Mouse (Mus musculus) left cerebral cortex, postnatal 14 days (tissue): ENCODE results near the gene 4930451I11Rik. TPM values are rescaled to one million over a fixed set of nuclear protein-coding genes. Genes with fewer than 3 reads are reported as not detected.

Experiments
- DNase-seq, 2 experiments: peaks; one replicate each; pipeline ENCODE4 v3.0.0; 2021 to 2022; ENCODE audit warnings: low spot score in 2 of 2, mixed read lengths in 1 of 2
- intact Hi-C: fragments of 180-260 bp; cut with DNase I; formaldehyde crosslinking; loops from one replicate; pipeline ENCODE4 v1.15.1; 2025
- total RNA-seq, 2 experiments: library from RNA; stranded (reverse); gene quantifications; 2 replicates each; pipeline ENCODE4 v1.2.3; 2021

Gene 4930451I11Rik
- total RNA-seq, 2 experiments from 2014 or later = not detected

DNA sequence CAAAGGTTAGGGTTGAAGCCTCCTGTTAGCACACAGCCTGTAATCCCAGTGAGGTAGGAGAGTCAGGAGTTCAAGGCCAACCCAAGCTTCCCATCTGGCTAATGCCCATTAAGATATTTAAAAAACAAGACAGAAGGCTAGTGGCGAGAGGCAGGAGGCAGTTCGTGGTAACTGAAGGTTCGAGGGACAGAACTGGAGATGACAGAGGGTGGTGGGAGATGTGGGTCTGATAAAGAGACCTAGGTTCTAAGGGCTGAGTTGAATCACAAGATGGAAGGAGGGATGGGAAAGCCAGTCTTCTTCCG lies 15.6 kb upstream of the 4930451I11Rik start, which contains the start of gene Doc2a:
Doc2a (plus strand) TSS at position 301 of the 305 bp plus-strand sequence.
- intact Hi-C loops = no loop called here
- no peak for DNase-seq

DNA sequence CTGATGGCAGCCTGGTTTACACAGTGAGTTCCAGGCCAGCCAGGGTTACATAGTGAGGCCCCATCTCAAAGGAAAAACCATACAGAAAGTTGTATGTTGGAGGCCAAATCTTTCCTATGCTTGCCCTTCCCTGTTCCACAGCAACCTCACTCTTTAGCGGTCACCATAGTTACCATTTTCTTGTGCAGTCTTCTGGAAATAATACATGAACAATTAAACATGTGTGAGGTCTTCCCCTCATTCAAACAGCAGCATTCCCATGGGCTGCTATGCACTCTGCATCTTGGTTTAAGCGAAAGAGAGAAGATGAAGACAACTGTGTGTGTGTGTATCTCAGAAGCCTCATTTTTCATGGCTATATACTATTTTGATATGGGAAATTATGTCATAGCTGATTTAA lies 14.1 kb upstream of the 4930451I11Rik start:
- DNase-seq = no peak
- intact Hi-C loops = no loop called here

DNA sequence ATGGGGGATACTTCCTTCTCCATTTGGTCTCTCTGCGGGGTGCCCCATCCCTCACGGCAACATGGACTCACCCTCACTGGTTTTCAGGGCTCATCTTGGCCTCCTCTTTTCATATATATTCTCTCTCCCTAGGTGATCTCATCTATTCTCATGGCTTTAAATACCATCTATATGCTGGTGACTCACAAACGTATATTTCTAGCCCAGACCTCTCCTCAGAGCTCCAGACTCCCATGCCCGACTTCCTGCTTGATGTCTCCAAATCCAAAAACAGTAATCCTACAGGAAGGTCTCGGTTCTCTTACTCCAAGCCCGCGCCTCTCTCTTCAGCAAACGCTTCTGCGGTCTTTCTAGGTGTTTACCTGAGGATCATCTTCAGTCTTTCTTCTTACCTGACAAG lies 11.8 kb upstream of the 4930451I11Rik start:
- DNase-seq = no peak
- intact Hi-C loops = no loop called here

DNA sequence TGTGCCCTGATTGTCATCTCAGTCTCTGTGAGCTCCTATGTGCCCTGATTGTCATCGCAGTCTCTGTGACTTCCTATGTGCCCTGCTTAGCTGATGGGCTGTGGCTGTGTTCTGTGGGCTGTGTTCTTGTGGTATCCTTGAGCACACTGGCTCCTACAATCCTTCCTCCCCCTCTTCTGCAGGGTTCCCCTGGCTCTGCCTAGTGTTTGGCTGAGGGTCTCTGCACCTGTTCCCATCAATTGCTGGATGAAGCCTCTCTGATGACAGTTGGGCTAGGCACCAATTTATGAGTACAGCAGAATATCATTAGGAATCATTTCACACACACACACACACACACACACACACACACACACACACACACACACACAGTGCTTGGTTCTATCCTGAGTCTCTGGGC lies 1.9 kb upstream of the 4930451I11Rik start:
- no peak for DNase-seq
- intact Hi-C loops = loop anchor here (2.0 kb wide), 1 partner anchor 278 kb away; no protein-coding TSS in a partner anchor

GRCm38 (mm10) chr7:126832036-126832598 lies 678 bp upstream of the 4930451I11Rik start:
- intact Hi-C loops = loop anchor here (2.0 kb wide), 1 partner anchor 279 kb away; no protein-coding TSS in a partner anchor
- peak; percentile 80 to 87 for DNase-seq

DNA sequence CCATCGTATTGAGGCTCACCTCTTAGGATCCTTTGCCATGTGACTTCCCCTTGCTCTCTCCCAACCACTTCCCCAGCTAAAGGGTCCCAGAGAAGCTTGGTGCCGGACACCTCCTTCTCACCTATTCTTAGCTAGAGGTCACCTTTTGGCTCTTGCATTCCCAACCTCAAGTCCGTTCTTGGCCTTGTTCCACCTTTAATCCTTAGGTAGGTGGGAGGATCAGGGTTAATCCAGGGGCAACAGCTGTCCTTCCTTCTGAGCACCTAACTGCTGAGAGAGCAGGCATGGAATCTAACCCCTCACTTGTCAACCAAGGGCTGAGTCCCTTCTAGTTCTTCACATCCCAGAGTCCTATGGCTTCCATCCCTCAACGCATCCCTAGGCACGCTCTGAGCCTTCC lies 5.5 kb downstream of the 4930451I11Rik start:
- intact Hi-C loops = no loop called here
- no peak for DNase-seq

DNA sequence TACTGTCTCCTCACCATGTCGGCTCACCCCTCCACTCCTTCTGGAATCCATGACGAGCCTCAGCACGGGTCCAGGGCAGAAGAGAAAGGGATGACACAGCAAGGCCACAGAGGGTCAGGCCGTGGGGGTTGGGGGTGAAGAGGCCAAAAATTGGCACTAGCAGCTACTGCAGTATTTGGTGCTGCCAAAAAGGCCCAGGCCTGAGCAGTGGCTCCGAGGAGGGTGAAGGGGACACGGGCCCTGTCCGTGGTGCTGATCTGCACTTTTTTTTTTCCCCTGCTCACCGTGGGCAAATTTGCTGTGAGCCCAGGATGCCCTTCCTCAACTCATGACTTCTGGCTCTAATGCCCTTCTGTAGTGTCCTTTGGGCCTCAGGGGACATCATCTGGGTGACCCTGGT lies 6.0 kb downstream of the 4930451I11Rik start:
- intact Hi-C loops = no loop called here
- DNase-seq = no peak

- no peak for DNase-seq
- intact Hi-C loops = loop anchor here (5.0 kb wide), 1 partner anchor 118 kb away; no protein-coding TSS in a partner anchor
Measured at GRCm38 (mm10) chr7:126823940-126824339, 7.5 kb downstream of the 4930451I11Rik start.

DNA sequence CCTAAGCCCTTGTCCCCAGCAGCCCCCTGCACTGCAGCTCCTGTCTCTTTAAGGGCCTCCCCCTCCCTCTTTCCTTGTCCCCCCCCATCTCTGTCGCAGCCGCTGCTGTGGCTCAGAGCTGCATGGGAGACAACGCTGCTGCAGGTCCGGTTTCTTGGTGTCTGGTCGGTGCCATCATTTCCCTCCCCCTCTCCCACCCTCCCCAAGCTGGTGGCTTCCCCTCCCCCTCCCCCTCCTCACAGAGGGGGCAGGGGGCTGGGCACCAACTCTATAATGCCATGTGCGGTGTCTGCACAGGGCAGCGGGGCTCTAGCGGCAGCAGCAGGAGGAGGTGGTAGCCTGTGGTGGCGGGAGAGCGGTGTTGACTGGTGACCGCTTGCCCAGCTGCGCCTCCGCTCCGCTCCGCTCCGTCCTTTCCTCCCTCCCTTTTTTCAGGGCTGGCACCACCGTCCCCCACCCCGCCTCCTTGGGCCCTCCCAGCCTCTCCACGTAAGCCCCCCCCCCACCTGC lies 8.2 kb downstream of the 4930451I11Rik start:
- peak; percentile 36 to 37 for DNase-seq
- intact Hi-C loops = loop anchor here (5.0 kb wide), 1 partner anchor 119 kb away; no protein-coding TSS in a partner anchor

DNA sequence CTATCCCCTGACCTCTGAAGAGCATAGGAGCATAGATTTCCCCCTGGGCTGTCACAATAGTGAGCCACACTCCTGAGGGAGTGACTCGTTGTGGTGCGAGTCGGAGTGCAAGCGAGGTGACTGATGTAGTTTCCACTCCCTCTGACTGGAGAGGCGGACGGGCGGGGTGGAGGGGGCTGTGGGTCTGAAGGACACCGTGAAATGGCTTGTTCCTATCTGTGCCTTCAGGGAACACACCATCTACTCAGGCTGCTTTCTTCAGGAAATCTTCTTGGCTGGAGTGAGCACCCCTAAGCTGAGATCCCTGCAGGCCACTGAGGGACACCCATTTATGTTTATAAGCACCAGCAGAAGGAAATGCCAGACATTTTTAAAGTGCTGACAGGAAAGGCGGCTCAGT lies 8.7 kb downstream of the 4930451I11Rik start:
- no peak for DNase-seq
- intact Hi-C loops = loop anchor here (5.0 kb wide), 1 partner anchor 120 kb away; no protein-coding TSS in a partner anchor

DNA sequence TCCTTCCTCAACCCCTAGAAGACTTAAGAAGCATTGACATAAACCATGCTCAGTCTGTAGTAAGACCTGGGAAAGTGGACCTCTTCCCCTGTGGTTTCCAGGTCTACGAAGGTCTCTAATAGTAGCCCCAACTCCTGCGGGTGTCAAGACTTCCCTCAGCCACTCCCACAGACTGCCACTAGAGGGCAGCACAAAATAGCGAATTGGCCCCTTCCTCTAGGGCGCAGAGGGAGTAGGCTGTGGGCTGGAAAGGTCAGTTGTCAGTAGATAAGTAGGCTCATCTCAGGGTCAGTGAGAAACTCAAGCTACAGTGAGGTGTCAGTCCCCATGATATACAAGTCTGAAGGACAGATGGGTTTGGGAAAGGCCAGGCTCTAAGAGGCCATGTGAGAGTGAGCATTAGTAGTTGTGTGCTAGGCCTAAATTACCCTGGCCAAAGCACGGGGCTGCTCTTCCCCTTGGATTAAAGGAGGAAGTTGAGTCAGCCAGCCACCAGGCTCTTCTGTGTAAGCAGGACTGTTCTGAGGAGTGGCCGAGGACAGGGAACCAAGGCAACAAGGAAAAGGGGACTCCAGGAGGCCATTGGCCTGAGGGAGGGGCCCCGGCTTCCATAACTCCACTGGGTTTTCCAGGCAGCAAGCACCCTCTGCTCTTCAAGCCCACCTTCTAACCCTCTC lies 9.5 kb downstream of the 4930451I11Rik start:
- intact Hi-C loops = loop anchor here (5.0 kb wide), 1 partner anchor 120 kb away; no protein-coding TSS in a partner anchor

GRCm38 (mm10) chr7:126818818-126819217 lies 12.6 kb downstream of the 4930451I11Rik start:
- intact Hi-C loops = no loop called here
- no peak for DNase-seq

More for the DNA sequence above, 9.5 kb downstream of the 4930451I11Rik start:
- DNase-seq = peak; percentile 66 to 85

GRCm38 (mm10) chr7:126817595-126817994 lies 13.8 kb downstream of the 4930451I11Rik start:
- no peak for DNase-seq
- intact Hi-C loops = no loop called here

GRCm38 (mm10) chr7:126816494-126816893 lies 14.9 kb downstream of the 4930451I11Rik start:
- intact Hi-C loops = no loop called here

DNA sequence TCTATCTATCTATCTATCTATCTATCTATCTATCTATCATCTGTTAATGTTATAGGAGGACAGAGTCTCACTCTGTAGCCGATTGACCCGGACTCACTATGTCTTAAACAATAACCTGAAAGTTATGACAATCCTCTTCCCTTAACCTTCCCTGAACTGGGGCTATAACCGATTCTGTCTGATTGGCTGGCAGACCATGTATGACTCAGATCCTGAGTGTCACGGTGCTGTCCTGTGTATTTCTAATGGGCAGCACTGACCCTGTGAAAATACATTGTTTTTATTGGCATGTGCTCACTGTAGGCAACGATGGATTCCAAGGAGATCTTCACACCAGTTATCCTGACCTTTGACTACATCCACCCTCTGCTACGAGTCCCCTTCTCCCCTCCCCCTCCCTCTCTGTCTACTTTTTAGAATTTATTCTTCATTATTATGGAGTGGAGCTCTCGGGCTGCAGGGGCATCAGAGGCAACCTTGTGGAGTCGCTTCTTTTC lies 15.7 kb downstream of the 4930451I11Rik start:
- intact Hi-C loops = no loop called here
- DNase-seq = no peak

More at GRCm38 (mm10) chr7:126816494-126816893, 14.9 kb downstream of the 4930451I11Rik start:
- no peak for DNase-seq

- no peak for DNase-seq
- intact Hi-C loops = no loop called here
Measured at GRCm38 (mm10) chr7:126809723-126810369, 21.6 kb downstream of the 4930451I11Rik start.

- intact Hi-C loops = no loop called here
- peak; percentile 81 to 93 for DNase-seq
Measured at GRCm38 (mm10) chr7:126808703-126809455, 22.6 kb downstream of the 4930451I11Rik start.

GRCm38 (mm10) chr7:126807405-126807804 lies 24.0 kb downstream of the 4930451I11Rik start:
- no peak for DNase-seq
- intact Hi-C loops = no loop called here

DNA sequence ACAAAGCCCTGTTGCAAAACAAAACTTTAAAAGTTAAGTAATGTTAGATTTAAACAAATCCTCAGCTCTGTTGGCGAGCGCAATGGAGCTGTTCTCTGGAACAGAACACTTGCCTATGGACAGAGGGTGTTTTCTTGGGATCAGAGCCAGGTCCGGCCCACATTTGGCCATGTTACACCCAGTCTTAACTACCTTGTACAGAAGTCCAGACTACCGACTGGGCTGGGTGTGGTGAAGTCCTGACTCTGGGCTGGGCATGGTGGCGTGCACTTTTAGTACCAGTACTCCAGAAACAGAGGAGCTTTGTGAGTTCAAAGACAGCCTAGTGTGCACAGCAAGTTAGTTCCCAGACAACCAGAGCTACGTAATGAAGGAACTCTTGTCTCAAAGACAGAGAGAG lies 24.5 kb downstream of the 4930451I11Rik start:
- no peak for DNase-seq
- intact Hi-C loops = no loop called here
